In the genomic region with DNA sequence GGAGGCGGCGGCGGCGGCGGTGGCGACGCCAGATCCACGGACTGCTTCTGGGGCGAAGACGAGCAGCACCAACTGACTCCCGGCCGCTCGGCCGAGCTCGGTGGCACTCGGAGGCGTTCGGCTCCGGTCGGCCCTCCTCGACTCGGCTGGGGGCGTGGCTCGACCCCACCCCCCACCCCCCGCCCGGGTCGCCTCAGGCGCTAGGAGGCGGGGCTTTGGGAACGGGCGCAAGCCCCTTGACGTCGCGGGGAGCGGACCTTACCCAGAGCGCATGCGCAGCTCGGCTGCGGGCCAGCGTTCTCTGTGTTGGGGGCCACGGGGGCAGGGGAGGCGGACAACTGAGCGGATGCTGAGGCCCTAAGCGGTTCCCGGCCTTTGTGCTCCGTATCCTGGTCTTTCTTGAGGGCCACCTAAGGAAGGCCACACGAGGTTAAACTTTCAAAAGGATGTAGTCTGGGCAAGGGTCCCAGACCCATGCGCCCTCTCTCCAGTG, we compare ENCODE assay signal across 8 mouse cellular contexts. TPM values are rescaled to one million over a fixed set of nuclear protein-coding genes. Genes with fewer than 3 reads are reported as not detected.
DNase-seq lines count a peak whose midpoint lies in the region; ATAC-seq lines count a peak whose summit lies in the region.

A gene (minus strand): TSS at position 109 of the 493 bp plus-strand sequence.

- peak within 1 kb of the TSS; percentile 99 for H3K9ac ChIP-seq in hindbrain, embryonic 14.5 days

- DNase-seq in ZHBTc4 (ENCODE audit: low read depth, low spot score) = peak; percentile 94
- DNase-seq in cerebellum, postnatal 36 days = peak; percentile 92 to 94
- DNase-seq in frontal cortex, postnatal 36 days (ENCODE audit: low spot score in 2 of 2) = peak; percentile 87 to 88
- DNase-seq in hindbrain, embryonic 14.5 days (ENCODE audit: low spot score) = peak; percentile 96
- DNase-seq in left cerebral cortex, adult 11 months (ENCODE audit: low spot score) = peak; percentile 81
- DNase-seq in lung, postnatal 36 days = peak; percentile 94
- peak; percentile 97 for DNase-seq in retina, postnatal 1 day
- peak; percentile 81 to 85 for DNase-seq in urinary bladder, adult 18-20 months (ENCODE audit: low spot score in 2 of 2)

- H3K4me3 ChIP-seq in hindbrain, embryonic 14.5 days (replicated peaks; ENCODE audit: low read length) = peak within 1 kb of the TSS; percentile 89

- H3K36me3 ChIP-seq in hindbrain, embryonic 14.5 days (replicated peaks; ENCODE audit: control insufficient read depth, insufficient read depth) = no peaks in the 10 kb centered on the region

- peak within 1 kb of the TSS; percentile 69 for H3K4me2 ChIP-seq in hindbrain, embryonic 14.5 days (replicated peaks)

- H3K27me3 ChIP-seq in hindbrain, embryonic 14.5 days (ENCODE audit: control insufficient read depth, insufficient read depth, low read length) = no peaks in the 10 kb centered on the region

- peak; percentile 97 for ATAC-seq in hindbrain, embryonic 14.5 days (ENCODE audit: low FRiP score)

- H3K9me3 ChIP-seq in hindbrain, embryonic 14.5 days (ENCODE audit: control insufficient read depth, low read length) = no peaks in the 10 kb centered on the region

- H3K27ac ChIP-seq in hindbrain, embryonic 14.5 days = peak within 1 kb of the TSS; percentile 99

- H3K4me1 ChIP-seq in hindbrain, embryonic 14.5 days (replicated peaks; ENCODE audit: control insufficient read depth, insufficient read depth, low read length) = peaks cover 6% of the 10 kb centered on the region

- under 1% methylated on average over 48 of the region's 48 CpGs for WGBS in hindbrain, embryonic 14.5 days

RNA-seq across cellular contexts. Expression of the gene that starts here (rescaled TPM):
- 17.9 and 19.6 TPM in 2 replicates for polyA plus RNA-seq in hindbrain, embryonic 14.5 days (2014; fragmentation: Nextera tagmentation; extraction: Ambion mirVana)

Comparison
In these comparisons a context has a peak if more than half of its experiments do, and no peak if none do; other contexts are left out.
1. Peak in every context shown above with its lines: DNase-seq, ATAC-seq, H3K4me3 ChIP-seq and H3K27ac ChIP-seq.